Mouse (Mus musculus) myocyte (in vitro differentiated cells): ENCODE data around the gene Gpr171. TPM values are rescaled to one million over a fixed set of nuclear protein-coding genes. Genes with fewer than 3 reads are reported as not detected.
"Not testable (repeated sequence)": the region's sequence is repeated elsewhere in the genome, so short reads cannot be mapped to it uniquely, and the experiment has no call there.

Experiments
- H3K27me3 ChIP-seq: one replicate; pipeline ENCODE4 v1.6.1; 2011; ENCODE audit not compliant: control insufficient read depth, insufficient read depth, insufficient read length
- H3K36me3 ChIP-seq: one replicate; pipeline ENCODE4 v1.6.1; 2011; ENCODE audit not compliant: control insufficient read depth, insufficient read depth
- H3K4me2 ChIP-seq: one replicate; pipeline ENCODE4 v1.6.1; 2011; ENCODE audit warnings: low read depth, control low read depth
- H3K4me3 ChIP-seq: one replicate; pipeline ENCODE4 v1.5.1; 2011; ENCODE audit warnings: mild to moderate bottlenecking, control low read depth, moderate library complexity
- H3K79me2 ChIP-seq: one replicate; pipeline ENCODE4 v1.6.1; 2011; ENCODE audit not compliant: control insufficient read depth, insufficient read depth
- H3ac ChIP-seq: one replicate; pipeline ENCODE4 v1.6.1; 2011; ENCODE audit not compliant: control insufficient read depth, insufficient read length
- CEBPB ChIP-seq: IDR thresholded peaks from 2 replicates; pipeline ENCODE4 v1.6.1; 2011; ENCODE audit warnings: mild to moderate bottlenecking, moderate library complexity; ENCODE audit not compliant: poor library complexity, insufficient read depth, severe bottlenecking
- E2F4 ChIP-seq: IDR thresholded peaks from one replicate; pipeline ENCODE4 v1.6.1; 2011; ENCODE audit warnings: mild to moderate bottlenecking, control low read depth, moderate library complexity; ENCODE audit not compliant: insufficient read depth
- MAX ChIP-seq: IDR thresholded peaks from one replicate; pipeline ENCODE4 v1.6.1; 2011; ENCODE audit warnings: low read depth, mild to moderate bottlenecking, control low read depth
- MYOD1 ChIP-seq, 3 experiments: IDR thresholded peaks; one replicate each; pipeline ENCODE4 v1.6.1; 2011; ENCODE audit warnings: control low read depth in 2 of 3, low read depth in 2 of 3, mild to moderate bottlenecking in 2 of 3, moderate library complexity in 1 of 3; ENCODE audit not compliant: insufficient read length in 2 of 3, control insufficient read depth in 1 of 3
- MYOG ChIP-seq, 3 experiments: IDR thresholded peaks; one replicate each; pipeline ENCODE4 v1.6.1; 2011; ENCODE audit warnings: control low read depth in 2 of 3, low read depth in 2 of 3, mild to moderate bottlenecking in 2 of 3; ENCODE audit not compliant: insufficient read length in 2 of 3, control insufficient read depth in 1 of 3, insufficient read depth in 1 of 3
- POLR2A ChIP-seq: IDR thresholded peaks from one replicate; pipeline ENCODE4 v1.6.1; 2011; ENCODE audit warnings: low read depth, mild to moderate bottlenecking, control low read depth, moderate library complexity; ENCODE audit not compliant: insufficient read length
- POLR2AphosphoS2 ChIP-seq: IDR thresholded peaks from one replicate; pipeline ENCODE4 v1.6.1; 2011; ENCODE audit warnings: low read depth, control low read depth; ENCODE audit not compliant: insufficient read length
- REST ChIP-seq: IDR thresholded peaks from one replicate; pipeline ENCODE4 v1.6.1; 2011; ENCODE audit warnings: mild to moderate bottlenecking, control low read depth, moderate library complexity; ENCODE audit not compliant: insufficient read depth, insufficient read length
- SRF ChIP-seq: IDR thresholded peaks from one replicate; pipeline ENCODE4 v1.6.1; 2011; ENCODE audit warnings: low read depth; ENCODE audit not compliant: control insufficient read depth, insufficient read length
- TCF12 ChIP-seq: IDR thresholded peaks from one replicate; pipeline ENCODE4 v1.6.1; 2011; ENCODE audit warnings: mild to moderate bottlenecking, control low read depth; ENCODE audit not compliant: poor library complexity, insufficient read depth, severe bottlenecking
- TCF3 ChIP-seq: IDR thresholded peaks from one replicate; pipeline ENCODE4 v1.6.1; 2011; ENCODE audit warnings: low read depth, control low read depth; ENCODE audit not compliant: insufficient read length
- USF1 ChIP-seq: IDR thresholded peaks from one replicate; pipeline ENCODE4 v1.6.1; 2011; ENCODE audit warnings: low read depth, mild to moderate bottlenecking, control low read depth, moderate library complexity
- polyA plus RNA-seq: library from polyadenylated mRNA; unstranded; fragments of >200 nt; fragmentation: generic; extraction: Trizol; gene quantifications from one replicate; pipeline ENCODE4 v1.2.1, GENCODE M21; 2012; ENCODE audit warnings: missing spikeins

Gpr171 gene
- polyA plus RNA-seq, 1 experiment = not detected

- Histone ChIP-seq H3K79me2 (no peaks in the 10 kb centered on the region), H3K27me3 (no peaks in the 10 kb centered on the region), H3K36me3 (no peaks in the 10 kb centered on the region), H3K4me3 (no peak overlapping the region), H3K4me2 (no peak overlapping the region), H3ac (no peak overlapping the region)
- TF ChIP-seq USF1 = no peak
- TF ChIP-seq POLR2AphosphoS2 = no peak
- TF ChIP-seq TCF3 = no peak
- no peak for TF ChIP-seq E2F4
- no peak for TF ChIP-seq MYOD1 (IDR thresholded peaks at IDR 0.05; ENCODE audit: control insufficient read depth in 1 of 3, insufficient read length in 2 of 3, low read depth in 2 of 3)
- TF ChIP-seq CEBPB = no peak
- TF ChIP-seq TCF12 = no peak
- TF ChIP-seq MAX = no peak
- TF ChIP-seq SRF = no peak
- no peak for TF ChIP-seq POLR2A
- TF ChIP-seq REST = no peak
- TF ChIP-seq MYOG (IDR thresholded peaks at IDR 0.05; ENCODE audit: control insufficient read depth in 1 of 3, insufficient read depth in 1 of 3, insufficient read length in 2 of 3, low read depth in 2 of 3) = no peak
These were observed 40.1 kb upstream of the Gpr171 start for GRCm38 (mm10) chr3:59141507-59142305.

GRCm38 (mm10) chr3:59140941-59141340 is 39.3 kb upstream of the Gpr171 start:
- H3ac ChIP-seq, H3K4me3 ChIP-seq, H3K4me2 ChIP-seq, H3K79me2 ChIP-seq, H3K27me3 ChIP-seq, H3K36me3 ChIP-seq: not testable (repeated sequence)

GRCm38 (mm10) chr3:59140115-59140514 is 38.5 kb upstream of the Gpr171 start:
- H3K4me2 ChIP-seq = no peak overlapping the region
- no peak overlapping the region for H3K4me3 ChIP-seq
- TF ChIP-seq E2F4 (no peak), MYOG (IDR thresholded peaks at IDR 0.05; ENCODE audit: control insufficient read depth in 1 of 3, insufficient read depth in 1 of 3, insufficient read length in 2 of 3, low read depth in 2 of 3) (no peak), TCF12 (no peak), POLR2AphosphoS2 (no peak), POLR2A (no peak), CEBPB (no peak), MAX (no peak)
- no peaks in the 10 kb centered on the region for H3K79me2 ChIP-seq
- no peaks in the 10 kb centered on the region for H3K27me3 ChIP-seq
- H3ac ChIP-seq = no peak overlapping the region
- no peaks in the 10 kb centered on the region for H3K36me3 ChIP-seq

- Histone ChIP-seq H3K4me2 (no peak overlapping the region), H3K27me3 (no peaks in the 10 kb centered on the region), H3K36me3 (no peaks in the 10 kb centered on the region), H3K79me2 (no peaks in the 10 kb centered on the region), H3K4me3 (no peak overlapping the region), H3ac (no peak overlapping the region)
- TF ChIP-seq TCF3 = no peak
- no peak for TF ChIP-seq TCF12
- TF ChIP-seq MYOG (IDR thresholded peaks at IDR 0.05; ENCODE audit: control insufficient read depth in 1 of 3, insufficient read depth in 1 of 3, insufficient read length in 2 of 3, low read depth in 2 of 3) = no peak
- TF ChIP-seq MYOD1 (IDR thresholded peaks at IDR 0.05; ENCODE audit: control insufficient read depth in 1 of 3, insufficient read length in 2 of 3, low read depth in 2 of 3) = no peak
These were observed 38.0 kb upstream of the Gpr171 start for GRCm38 (mm10) chr3:59139651-59140051.

GRCm38 (mm10) chr3:59138946-59139468 is 37.4 kb upstream of the Gpr171 start:
- H3K4me2 ChIP-seq = no peak overlapping the region
- TF ChIP-seq USF1 (no peak), POLR2A (no peak), TCF12 (no peak), MYOD1 (IDR thresholded peaks at IDR 0.05; ENCODE audit: control insufficient read depth in 1 of 3, insufficient read length in 2 of 3, low read depth in 2 of 3) (no peak), CEBPB (no peak), E2F4 (no peak), TCF3 (no peak), POLR2AphosphoS2 (no peak), SRF (no peak), MAX (no peak), MYOG (IDR thresholded peaks at IDR 0.05; ENCODE audit: control insufficient read depth in 1 of 3, insufficient read depth in 1 of 3, insufficient read length in 2 of 3, low read depth in 2 of 3) (no peak), REST (no peak)
- H3K36me3 ChIP-seq = no peaks in the 10 kb centered on the region
- no peak overlapping the region for H3ac ChIP-seq
- no peak overlapping the region for H3K4me3 ChIP-seq
- no peaks in the 10 kb centered on the region for H3K79me2 ChIP-seq
- H3K27me3 ChIP-seq = no peaks in the 10 kb centered on the region
